Mouse (Mus musculus) mesoderm, embryonic 11.5 days (tissue): ENCODE measurements around the gene Camta1.
"Not testable (repeated sequence)": the region's sequence is repeated elsewhere in the genome, so short reads cannot be mapped to it uniquely, and the experiment has no call there.

Experiments used
- DNase-seq: peaks from one replicate; pipeline ENCODE4 v3.0.0-alpha.2; 2012; ENCODE audit warnings: low read depth, low spot score

Gene Camta1

DNA sequence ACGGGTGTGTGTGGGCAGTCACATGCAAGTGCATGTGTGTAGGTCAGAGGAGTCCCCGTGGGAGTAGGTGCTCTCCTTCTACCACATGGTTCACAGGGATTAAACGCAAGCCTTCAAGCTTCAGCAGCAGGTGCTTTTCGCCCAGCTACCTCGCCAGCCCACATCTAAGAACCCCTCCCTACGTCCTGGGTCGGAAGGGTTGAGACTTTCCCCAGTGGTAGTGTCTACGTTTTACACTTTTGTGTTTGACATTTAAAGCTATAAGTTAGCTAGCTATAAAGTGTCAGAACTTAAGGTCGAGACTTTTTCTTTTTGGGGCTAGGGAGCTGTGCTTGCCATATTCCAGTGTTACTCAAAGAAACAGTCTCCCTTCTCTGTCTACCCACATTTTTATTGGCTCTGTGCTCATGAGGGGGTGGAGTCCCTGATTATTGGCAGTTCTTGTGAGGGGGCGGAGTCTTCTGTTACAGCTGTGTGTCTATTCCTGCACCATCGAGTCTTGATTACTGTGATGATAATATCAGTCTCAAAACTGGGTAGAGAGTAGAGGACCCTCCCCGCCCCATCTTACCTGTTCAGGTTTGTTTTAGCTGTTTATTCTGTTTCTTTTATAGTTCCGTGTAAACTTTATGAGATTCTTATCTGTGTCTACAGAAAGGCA, 921.6 kb downstream of the Camta1 start:
- no peak for DNase-seq

DNA sequence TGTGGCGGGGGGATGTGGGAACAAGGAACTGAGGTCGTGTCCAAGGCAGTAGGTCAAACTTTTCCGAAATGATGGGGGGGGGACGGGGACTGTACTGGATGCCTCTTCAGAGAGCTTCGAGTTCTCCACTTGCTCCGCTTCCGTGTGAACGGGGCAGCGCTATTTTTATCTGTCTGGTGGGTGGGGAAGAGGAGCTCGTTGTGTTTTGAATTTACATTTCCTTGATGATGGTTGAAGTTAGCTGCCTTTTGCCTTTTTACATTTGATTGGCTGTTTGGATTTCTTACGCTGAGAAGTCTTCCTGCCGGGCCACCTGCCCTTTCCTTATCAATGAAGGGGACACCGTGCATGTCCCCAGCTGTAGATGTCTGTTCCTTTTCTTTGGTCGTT, 923.6 kb downstream of the Camta1 start:
- no peak for DNase-seq

DNA sequence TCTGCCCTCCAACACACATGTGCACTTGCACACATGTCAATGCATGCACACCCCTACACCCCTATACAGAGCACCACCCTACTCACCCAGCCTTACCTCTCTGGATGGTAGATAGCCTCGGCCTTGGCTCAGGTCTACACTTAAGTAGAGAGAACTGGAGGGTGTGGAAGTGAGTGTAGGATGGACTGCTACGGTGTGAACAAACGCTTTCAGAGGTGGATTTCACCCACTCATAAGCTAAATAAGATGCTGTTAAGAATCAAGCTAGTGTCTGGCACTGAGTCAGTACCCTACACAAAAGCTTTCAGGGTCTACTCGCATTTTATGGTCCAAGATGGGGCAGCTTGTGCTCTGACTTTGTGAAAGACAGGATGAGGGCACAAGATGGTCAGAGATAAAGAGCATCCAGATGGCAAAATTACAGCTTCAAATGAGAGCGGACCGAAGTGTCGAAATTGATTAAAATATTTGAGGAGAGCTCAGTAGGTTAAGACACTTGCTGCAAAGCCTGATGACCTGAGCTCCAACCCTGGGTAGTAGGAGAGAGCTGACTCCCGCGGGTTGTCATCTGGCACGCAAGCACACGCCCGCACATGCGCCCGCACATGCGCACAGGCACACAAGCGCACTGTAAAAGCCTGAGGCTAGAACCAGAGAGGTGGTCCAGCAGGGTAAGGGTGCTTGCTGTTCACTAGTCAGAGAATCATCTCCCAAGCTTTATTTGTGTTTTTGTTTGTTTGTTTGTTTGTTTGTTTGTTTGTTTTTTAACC, 924.2 kb downstream of the Camta1 start:
- no peak for DNase-seq

DNA sequence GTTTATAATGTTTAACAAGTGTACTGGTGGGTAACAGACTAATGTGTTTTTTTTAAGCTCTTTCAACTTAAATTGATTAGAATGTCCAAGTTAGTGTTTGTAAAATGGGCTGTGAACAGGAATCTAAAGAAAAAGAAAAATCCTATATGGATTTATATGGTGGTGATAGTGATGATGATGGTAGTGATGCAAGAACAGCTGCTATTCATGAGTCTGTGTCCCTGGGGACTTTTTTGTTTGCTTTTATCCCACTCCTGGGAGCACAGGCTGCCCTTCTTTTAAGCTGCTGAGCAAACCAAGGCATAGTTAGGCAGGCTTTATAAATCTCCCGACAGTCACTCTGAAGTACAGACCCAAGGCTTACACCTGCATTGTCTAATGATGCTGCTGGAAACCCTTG, 928.2 kb downstream of the Camta1 start:
- DNase-seq, result no peak

DNA sequence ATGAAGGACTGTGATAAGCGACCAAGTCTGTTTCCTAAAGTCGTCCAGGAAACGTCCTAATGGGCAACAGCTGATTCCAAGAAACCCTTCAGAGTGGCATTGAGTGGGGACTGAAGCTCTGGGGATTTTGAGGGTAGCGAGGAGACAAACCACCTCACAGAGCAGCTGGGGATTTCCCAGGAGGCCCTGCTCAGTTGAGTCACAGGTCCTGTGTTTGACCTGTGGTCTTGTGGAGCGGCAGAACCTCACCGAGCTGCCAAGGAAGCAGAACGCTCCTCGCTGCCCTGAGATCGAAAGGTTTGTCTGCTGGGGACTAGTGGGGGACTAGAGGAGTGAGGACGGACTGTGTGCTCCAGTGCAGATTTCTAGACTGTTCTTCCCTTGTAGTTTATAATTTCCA, 933.9 kb downstream of the Camta1 start:
- DNase-seq, result no peak

GRCm38 (mm10) chr4:150926924-150927705, 934.6 kb downstream of the Camta1 start:
- peak; percentile 55 for DNase-seq

GRCm38 (mm10) chr4:150925923-150926322, 935.8 kb downstream of the Camta1 start:
- DNase-seq, result peak; percentile 43

DNA sequence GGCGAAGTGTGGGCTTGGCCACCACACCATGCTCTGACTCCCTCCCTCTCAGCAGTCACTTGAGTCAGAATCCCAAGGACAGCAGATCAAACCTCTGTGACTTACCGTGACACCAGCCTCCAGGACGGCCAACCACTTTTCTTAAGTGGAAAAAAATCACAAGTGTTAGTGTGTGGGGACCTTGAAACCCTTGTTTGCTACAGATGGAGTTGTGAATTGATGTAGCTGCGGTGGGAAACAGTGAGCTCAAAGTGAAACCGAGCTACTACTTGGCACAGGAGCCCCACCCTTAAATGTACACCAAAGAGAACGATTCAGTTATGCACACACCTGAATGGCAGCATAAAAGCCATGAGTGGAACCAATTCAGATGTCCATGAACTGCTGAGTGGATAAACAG, 936.7 kb downstream of the Camta1 start:
- DNase-seq, result no peak

DNA sequence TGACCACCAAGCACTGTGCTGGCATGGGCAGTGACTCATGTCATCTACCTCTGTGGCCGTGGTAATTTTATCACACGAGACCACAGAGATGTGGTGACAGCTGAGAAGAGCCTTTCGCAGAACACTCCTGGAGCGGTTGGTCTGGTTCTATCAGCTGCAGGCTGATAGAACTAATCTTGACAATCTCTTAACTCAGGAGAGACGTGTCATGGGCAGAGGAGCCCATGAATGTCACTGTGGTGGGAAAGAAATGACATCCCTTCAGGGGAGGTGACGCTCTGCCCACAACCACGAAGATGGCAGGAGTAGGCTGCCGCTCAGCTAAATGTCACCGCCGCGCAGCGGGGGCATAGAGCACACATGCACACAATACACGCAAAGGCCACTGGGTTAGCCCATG, 937.4 kb downstream of the Camta1 start:
- DNase-seq, result no peak

- DNase-seq, result no peak
These were observed 940.5 kb downstream of the Camta1 start for GRCm38 (mm10) chr4:150921206-150921605.

DNA sequence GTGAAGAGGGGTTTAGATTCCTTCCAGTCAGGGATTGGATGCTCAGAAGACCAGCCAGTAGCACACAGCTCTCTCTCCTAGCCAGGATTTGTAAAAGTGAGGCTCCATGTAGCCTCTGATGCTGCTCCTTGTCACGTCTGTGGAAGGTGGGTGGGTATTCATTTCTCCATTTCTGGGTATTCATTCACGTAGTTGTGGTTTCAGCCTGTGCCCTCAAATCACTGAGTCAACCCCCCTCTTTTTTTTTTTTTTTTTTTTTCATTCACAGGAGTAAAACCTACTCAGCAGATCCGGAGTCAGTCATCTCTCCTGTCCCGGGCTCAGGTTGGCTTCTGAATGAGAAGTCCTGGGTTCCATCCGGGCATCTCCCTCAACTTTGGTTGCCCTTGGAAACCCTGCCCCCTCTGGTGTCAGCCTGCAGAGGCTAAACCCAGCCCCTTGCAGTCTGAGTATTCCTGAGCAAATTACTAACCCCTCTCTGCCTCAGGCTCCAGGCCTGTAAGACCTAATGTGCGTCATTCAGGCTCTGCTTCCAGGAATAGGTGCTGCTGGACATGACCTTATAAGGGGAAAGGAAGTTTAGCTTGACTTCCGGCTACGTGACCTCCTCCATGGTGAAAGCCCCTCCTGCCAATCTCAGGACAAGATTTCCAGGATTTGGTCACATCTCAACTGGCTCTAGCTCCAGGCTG, 944.2 kb downstream of the Camta1 start:
- DNase-seq, result no peak

- no peak for DNase-seq
These were observed 946.3 kb downstream of the Camta1 start for GRCm38 (mm10) chr4:150915181-150915906.

GRCm38 (mm10) chr4:150914290-150914733, 947.4 kb downstream of the Camta1 start, which contains the start of the genes Park7 and Tnfrsf9:
TSS of gene Park7 (minus strand) at chr4:150914437.
TSS of gene Tnfrsf9 (plus strand) at chr4:150914562.
- DNase-seq, result peak; percentile 98

GRCm38 (mm10) chr4:150913743-150914142, 947.9 kb downstream of the Camta1 start:
- DNase-seq, result no peak

DNA sequence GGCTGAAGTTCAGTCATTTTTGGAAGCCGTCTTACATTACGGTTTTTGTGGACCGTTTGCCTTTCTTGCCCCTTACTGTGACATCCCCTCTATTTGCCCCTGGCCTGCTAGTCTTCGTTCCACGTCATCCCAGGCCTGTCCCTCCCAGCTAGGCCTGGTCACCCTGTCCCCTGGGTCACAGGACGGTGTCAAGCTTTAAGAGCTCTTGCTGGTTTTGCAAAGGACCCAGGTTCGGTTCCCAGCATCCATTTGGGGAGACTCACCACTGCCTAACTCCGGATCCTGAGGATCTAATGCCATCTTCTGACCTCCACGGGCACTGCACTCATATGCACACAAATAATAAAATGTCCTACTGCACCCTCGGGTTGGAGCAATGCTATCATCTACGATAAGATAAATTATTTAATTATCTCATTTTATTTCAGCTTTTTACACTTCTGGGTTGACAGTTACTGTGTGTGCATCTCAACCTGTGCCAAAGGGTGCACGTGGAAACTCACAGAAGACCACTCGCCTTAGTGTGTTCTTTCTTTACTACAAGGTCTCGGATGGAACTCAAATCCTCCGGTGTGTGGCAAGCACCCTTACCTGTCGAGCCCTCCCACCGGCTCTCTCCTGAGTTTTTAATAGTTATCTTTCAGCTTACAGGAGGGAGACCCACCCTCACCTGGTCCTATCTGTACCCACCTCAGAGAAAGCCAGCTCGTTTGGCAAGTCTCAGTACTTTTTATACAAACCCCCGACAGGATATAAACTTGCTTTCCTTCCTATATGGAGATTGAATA, 951.3 kb downstream of the Camta1 start:
- no peak for DNase-seq

DNA sequence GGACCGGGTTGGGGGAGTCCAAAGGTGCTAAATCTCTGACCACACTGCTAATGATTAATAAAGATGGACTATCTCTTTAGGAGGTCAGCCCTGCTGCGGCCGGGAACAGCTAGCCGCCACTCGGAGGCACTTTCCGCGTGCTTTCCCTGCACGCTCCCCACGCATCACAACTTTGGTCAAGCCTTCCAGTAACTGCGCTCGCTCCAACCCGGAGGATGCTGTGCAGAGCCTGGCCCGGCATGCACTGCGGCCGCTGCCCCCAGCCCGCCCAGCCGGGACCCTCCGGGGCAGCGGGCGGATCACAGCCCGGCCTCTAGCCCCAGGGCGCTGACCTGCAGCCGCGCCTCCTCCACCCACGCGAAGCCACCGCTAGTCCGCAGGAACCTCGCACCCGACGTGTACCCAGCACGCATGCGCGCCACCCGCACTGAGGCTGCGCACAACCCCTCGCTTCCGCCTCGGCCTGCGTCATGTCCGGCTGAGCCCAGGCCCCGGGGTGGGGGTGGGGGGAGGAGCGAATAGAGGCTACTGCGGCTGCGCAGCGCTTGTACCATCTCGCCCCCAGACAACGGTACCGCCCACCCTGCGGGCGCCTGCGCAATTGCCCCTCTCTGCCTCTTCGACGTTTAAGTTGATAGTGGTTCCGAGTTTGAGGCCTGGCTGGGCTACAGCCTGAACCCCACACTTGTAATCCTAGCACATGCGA, 952.1 kb downstream of the Camta1 start:
- peak; percentile 100 for DNase-seq

DNA sequence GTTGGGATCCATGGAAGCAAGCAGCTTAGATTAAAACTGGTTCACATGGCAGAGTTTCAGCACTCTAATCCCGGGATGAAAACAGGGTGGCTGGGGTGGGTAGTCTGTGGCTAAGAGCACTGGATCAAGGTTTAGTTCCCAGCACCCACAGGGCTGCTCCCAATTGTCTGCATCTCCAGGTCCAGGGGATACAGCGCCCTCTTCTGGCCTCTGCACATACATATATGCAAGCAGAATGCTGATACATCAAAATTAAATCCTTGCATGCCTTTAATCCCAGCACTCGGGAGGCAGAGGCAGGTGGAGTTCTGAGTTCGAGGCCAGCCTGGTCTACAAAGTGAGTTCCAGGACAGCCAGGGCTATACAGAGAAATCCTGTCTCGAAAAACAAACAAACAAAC, 953.2 kb downstream of the Camta1 start:
- not testable (repeated sequence) for DNase-seq

GRCm38 (mm10) chr4:150907099-150907498, 954.6 kb downstream of the Camta1 start:
- DNase-seq, result no peak

- no peak for DNase-seq
These were observed 958.5 kb downstream of the Camta1 start for GRCm38 (mm10) chr4:150903091-150903742.
